Mouse (Mus musculus) neural tube, embryonic 10.5 days (tissue): Measurements from ENCODE around the gene Adamts9.

ENCODE experiments used
- DNase-seq: peaks from one replicate; pipeline ENCODE4 v3.0.0-alpha.2; 2017; ENCODE audit warnings: low spot score; ENCODE audit errors: extremely low spot score

Gene Adamts9

DNA sequence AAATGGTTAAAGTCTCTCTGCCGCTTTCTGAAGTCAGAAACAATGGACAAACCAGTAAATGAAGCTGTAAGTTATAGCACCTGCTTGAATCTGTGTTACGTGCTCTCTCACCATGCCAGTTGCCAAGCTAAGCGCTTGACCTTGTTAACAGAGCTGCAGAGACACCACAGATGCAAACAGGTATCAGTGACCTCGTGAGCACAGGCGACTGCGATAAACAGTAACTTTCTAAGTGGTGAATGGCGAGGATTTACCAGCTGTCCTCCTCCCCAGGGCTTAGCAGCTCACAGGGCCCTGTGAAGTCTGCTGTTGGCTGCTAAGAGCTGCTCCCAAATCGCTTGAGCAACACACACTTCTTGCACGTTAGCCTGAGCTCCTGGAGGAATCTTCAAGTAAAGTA, 80.7 kb downstream of the Adamts9 start:
- no peak for DNase-seq

DNA sequence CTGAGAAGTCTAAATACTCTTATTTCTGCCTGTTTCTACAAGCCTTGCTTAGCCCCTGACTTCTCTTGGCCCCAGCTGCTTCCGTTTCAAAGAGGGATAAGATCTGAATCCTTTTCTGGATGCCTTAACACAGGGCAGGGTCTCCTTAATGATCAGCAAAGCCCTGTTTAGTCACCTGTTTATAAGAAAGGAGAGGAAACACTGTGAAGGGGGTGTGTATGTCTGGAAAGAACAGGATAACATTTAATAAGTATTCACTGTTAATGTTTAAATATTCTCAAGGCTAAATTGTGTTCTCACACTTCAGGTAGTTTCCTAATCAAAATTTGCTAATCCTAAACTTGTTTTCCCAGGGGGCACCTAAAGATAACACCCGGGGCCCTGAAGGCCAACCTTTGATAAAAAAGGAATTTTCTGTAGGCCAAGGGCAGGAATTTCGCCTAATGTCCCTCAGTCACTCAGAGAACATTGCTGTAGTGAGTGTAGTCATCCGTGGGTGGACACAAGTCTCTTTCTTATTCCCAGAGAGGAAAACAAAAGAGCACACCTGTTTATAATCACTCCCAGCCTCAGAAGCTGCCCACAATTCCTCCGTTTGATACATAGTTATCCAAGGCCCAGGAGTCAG, 82.9 kb downstream of the Adamts9 start:
- no peak for DNase-seq

DNA sequence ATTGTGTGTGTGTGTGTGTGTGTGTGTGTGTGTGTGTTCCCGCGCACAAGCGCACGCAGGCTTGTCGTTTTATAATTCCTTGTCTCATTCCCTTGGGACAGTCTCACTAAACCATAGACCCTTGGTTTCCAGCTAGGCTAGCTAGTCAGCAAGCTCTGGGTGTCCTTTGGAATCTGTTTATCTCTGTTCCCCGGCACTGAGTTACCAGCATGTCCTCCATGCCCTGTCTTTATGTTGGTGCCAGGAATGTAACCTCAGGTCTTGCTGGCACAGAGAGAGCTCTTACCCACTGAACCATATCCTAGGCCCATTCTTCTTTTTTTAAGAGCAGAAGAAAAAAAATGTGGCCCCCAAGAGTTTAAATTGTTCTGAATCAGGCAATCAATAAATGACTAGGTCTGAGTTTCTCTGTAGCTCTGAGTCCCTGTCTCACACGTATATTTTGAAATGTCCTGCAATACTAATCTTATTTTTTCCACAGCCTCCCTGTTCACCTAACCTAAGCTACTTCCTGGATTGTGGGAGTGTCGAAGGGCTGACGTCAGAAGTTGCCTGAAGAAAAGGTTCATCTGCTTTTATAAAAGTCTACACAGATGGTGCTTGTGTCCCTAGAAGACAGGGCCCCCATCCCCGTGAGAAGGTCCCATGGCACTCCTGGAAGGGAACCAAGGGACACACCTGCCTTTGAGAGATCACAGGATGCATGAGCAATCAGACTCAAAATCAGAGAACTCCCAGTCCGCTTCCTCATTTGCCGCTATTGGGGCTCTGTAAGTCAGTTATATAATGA, 84.4 kb downstream of the Adamts9 start:
- no peak for DNase-seq

DNA sequence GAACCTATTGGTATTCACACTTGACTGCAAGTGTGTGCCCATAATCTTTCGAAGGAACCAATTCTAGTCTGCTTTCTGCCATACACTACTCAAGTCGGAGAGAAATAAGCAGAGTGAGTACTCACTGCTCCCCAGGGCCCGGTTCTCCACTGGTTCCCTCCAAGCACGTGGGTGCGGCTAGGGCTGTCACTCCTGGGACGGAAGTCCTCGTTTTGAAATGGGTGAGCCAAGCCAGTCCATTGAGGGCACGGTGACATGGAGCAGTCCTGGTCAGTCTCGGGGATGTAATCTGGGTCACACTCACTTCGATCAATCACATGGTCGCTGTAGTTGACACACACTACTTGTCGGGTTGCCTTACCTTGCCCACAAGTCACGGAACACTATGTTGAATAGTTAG, 85.5 kb downstream of the Adamts9 start:
- no peak for DNase-seq

DNA sequence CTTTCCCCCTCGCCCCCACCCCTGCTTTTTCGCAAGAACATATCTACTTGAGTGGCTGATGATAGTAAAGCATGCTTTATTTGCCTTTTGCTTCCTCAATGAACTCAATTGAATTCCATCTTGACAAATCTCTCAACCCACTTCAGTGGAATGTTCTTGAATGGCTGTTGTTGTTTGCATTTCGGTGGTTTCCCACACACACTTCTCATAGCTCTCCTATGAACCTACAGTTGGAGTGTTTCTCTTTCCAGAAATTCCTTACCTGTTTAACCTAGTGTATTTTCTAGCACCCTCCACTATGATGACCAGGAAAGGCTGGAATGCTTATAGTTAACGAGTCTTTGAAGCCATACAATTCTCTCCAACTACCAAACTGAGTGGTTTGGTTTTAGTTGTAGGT, 88.4 kb downstream of the Adamts9 start:
- DNase-seq = no peak

DNA sequence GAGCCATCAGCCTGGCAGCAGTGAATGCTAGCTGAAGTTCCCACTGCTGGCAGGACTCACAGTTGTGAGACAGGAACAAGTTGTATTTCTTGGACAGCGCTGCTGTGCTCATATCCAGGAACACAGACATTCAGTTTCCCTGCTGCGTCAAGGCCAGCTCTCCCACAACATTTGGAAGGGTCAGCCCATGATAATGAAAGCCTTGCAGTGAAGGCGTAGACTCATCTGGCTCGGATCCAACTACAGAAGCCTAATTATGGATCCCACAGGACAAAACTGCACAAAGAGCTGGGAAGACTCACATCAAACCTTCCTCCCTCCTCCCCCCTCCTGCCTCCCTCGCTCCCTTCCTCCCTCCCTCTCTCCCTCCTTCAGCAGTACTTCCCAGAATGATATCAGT, 93.0 kb downstream of the Adamts9 start:
- DNase-seq = no peak

DNA sequence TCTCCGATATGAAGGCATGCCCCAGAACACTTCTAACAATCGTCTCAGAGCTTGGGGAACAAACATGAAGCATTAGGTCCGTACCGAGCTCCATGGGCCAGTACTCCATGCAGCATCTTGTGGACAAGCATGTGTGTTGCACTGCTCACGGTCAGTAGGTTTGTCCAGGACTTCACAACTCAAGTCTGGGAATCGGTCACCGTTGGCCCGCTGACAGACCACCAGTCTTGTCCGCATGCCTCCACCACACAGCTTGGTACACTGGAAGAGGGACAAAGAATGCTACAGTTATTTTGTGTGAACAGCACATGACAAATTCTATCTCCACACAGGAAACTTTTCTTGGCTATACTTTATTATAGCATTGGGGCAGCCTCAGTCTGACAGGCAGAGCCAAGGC, 94.1 kb downstream of the Adamts9 start:
- no peak for DNase-seq

DNA sequence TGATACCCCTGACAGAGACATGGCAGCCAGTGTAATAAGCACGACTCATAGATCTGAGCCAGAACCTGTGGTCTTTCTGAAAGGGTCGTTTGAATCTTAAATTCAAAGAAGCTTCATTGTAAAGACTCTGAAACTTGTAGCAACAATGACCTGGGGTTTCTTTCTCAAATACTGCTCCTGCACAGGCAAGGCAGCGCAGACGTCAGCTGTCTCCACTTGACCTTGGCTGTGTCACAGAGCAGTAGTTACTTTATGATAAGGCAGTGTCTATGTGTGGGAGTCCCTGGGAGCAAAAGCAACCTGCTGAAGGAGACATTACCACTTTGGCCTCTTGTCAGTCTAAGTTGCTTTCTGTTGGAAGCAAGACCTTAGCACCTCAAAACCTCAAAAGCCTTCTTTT, 96.7 kb downstream of the Adamts9 start:
- DNase-seq = no peak

DNA sequence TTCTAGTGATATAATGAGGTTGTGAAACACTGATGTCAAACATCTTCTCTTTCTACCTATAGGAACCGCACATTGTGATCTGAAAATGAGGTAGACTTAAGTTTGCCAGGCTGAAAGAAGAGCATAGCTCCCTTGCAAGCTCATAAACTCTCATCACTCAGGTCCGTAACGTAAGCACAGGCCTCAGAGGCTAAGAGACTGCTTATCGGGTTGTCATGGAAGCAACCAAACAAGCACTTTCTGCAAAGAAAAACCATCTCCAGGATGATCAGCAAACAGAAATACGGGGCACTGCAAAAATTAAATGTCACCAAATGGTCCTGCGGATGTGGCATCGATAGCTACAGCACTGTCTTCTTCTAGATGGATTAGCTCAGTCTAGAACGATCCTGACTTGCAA, 97.4 kb downstream of the Adamts9 start:
- no peak for DNase-seq

DNA sequence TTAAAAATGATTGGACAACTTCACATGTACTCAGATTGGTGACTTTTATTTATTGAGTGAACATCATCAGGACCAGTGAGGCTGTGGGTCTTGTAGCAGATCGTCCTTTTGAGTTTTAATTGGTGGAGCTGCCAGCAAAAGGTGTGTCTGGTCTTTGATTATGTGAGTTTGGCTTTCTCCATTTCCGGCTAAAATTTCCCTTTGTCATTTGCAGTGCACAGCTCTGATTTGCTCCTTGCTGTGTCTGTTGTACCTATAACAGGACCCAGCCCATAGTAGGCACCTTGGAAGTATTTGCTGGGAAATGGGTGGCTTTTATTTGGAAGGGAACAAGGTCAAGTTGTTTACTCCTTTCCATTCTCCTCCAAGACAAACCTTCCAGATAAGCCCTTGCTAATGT, 99.8 kb downstream of the Adamts9 start:
- no peak for DNase-seq

DNA sequence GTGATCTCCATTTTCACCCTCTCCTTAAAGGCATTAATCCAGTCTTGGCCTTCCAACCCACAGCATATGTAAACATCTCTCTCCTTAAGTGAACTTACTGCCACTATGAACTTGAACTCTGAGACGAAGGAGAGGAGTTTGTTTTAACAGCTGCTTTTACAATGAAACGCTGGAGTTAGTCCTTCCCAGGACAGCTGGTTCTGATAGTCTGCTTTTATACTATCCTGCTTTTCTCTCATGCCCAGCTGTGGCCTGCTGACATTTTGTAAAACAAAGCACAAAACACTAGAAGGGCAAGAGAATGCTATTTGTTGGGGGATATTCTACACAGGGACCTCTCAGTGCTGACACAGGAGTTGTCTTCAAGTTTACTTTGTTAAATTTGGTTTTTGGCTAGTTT, 101.3 kb downstream of the Adamts9 start:
- DNase-seq = no peak

DNA sequence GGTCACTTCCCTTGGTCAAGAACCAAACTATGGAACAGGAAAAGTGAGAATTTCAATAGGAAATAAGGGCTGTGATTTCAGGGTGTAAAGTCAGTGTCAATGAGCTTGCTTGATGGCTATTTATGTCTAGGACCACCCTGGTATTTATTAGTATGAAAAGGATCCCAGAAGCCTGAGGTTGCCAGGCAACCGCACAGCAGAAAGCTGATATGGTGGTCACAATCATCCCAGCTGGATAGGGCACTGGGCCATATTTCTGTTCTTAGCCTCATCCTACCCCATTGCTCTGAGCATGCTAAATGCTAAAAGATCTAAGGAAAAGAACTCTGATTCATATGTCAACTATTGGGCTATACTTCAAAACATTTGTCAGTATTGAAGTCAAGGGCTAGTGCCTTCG, 112.2 kb downstream of the Adamts9 start:
- no peak for DNase-seq

DNA sequence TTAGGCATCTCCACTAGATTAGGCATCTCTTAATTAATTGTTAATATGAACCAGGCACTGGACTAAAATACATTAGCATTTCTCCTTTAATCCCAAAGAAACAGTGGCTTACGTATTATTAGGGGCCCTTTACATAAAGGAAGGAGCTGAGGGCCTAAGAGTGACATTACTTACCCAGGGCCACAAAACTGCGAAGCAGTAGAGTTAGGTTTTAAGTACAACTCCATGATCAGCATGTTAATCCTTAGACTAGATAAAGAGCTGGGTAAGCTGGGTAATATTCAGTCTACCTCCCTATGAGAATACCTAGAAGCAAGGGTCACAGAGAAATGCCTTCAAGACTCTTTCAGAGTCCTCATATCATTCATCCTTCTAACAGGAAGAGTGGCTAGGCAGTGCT, 114.1 kb downstream of the Adamts9 start:
- DNase-seq = no peak

DNA sequence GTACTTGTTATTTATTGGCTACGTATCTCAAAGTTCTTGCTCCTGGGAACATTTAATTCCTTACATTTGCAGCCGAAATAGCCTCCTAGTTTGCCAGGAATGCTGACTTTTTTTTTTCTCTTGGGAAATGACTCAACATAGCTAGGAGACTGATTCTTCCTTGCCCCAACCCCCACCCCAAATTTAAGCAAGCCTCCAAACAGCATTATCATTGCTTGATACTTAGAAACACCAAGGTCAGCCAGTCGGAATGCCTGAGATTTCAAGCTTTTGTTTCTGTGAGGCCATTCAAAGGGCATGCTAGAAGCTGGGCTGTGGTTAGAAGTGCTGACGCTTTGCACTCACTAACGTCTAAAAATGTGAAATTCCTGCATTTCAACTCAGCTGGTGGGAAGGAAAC, 115.9 kb downstream of the Adamts9 start:
- DNase-seq = no peak

DNA sequence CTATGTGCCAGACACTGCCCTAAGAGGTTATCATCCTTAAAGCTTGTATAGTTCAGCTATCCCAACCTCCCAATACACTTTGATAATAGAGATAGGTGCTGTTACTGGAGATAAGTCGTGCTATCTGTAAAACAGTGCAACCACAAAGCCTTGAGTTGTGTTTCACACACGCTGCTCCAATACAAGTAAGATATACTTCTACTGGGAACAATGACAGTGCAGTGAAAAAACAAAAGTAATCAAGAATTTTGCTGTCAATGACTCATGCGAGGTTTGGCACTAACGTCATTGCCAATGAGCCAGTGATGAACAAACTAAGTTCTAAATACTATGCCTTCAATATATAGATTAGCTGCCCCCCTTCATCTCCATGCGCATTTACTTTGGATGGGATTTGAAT, 116.7 kb downstream of the Adamts9 start:
- no peak for DNase-seq

DNA sequence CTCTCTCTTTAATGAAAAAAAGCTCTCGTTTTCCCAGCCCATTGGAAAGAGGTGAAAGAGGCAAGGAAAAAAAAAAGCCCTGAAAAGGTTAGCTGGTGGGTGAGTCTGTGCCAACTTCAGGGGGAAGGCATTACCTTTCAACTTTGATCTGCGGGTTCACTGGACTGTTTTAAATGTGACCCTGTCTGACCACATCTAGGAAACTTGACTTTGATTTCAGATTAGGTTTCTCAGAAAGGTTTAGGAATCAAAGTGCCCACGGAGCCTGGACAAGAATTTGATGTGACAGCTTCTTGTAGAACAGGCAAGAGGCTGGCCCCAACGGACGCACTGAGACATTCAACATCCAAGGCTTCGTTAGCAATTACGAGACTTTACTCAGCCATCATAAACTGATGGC, 119.3 kb downstream of the Adamts9 start:
- DNase-seq = no peak

DNA sequence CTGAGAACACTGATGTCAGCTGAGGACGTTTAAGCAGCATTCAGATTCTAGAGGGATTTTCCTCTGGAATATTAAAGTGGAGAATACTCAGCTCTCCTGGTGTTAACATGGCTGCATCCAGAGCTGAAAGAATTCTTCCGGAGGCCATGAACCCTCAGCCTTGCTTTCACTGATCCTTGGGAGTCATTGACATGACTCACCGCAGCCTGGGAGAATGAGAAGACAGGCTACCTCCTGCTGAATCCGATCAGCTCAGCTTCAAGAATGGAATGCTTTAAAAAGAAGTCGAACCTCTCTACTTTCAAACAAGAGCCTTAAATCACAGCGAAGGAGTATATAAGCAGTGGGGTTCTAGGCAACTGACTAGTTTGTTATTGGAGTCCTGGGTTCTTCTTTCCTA, 121.3 kb downstream of the Adamts9 start:
- DNase-seq = no peak

DNA sequence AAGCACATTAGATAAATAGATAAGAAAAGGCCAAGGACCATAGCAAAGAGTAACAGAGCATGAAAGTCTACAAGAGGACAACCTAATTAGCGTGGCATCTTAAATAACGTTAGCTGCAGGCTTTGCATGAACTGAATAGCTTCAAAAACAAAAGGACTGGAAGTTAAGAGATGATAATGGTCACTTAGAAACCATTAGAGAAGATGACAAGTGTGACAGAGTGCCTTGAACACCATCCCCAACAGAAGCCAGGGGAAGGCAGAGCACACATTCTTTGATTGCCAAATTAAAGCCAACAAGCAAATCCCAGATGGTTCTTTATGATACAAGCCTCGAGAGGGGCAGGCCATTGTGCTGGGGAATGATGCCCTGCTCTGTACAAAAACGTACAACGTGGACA, 121.7 kb downstream of the Adamts9 start:
- DNase-seq = no peak

DNA sequence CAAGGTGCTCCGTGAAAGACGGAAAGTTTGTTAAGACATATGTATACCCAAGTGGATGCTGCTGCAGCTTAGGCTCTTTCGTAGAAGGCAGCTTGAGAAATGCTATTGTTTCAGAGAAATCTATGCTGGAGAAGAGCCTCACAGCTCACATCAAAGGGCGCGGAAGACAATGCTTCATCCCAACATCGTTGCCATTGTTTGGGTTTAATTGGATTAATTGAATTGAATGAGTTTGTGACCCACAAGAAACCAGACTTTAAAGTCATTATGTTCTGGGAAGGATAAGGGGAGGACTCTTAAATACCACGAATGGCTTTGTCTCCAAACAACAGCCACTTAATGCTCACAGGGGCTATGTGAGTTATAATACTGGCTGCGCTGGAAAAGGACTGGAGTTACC, 125.6 kb downstream of the Adamts9 start:
- no peak for DNase-seq

DNA sequence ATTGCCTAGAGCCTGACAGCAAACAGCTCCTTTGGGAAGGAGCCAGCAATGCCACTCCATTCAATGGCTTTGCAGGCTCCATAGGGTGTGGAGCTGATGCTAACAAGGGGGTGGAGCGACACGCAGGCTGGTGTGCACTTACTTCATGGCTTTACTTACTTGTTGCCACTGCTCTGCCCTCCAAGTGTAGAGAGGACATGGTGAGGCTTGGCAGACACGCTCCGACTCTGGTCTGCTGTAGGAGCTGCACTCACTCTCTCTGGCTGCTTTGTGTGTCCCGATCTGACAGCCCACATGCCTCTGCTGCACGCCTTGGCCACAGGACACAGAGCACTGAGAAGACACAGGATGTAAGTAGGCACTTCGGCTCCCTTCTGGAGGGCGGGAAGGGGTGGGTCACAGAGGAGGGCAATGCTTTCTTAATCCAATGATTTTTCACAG, 127.0 kb downstream of the Adamts9 start, which contains the start of gene A730049H05Rik:
TSS of gene A730049H05Rik (plus strand) at position 168 of the 441 bp plus-strand sequence.
- no peak for DNase-seq

DNA sequence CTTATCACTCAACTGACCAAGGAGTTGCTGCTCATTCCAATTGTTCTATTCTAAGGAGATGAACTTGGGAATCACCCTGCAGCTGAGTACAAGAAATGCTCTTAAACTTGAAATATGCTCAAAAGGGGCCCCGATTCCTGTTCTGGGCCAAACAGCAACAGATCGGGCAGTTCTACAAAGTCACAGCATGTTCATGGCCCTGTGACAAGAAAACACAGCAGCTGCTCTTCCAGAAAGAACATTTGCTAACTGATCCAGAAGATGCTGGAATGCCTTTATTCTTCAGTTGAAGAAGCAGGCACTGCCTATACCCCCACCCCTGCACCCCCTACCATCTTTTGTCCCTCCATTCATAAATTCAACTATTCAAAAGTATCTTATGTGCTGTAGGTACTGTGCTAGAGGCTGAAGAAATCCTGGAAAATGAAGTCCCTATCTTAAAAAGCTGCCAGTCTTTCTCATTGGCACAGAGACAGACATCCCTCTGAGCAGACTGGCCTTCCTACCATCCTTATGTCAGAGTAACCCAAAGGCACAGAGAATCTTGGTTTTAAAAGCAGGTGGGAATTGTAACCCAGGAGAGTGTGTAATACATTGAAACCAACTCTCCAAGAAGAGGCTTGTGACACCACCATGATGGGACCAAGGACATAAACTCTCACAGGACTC, 130.5 kb downstream of the Adamts9 start:
- DNase-seq = no peak

DNA sequence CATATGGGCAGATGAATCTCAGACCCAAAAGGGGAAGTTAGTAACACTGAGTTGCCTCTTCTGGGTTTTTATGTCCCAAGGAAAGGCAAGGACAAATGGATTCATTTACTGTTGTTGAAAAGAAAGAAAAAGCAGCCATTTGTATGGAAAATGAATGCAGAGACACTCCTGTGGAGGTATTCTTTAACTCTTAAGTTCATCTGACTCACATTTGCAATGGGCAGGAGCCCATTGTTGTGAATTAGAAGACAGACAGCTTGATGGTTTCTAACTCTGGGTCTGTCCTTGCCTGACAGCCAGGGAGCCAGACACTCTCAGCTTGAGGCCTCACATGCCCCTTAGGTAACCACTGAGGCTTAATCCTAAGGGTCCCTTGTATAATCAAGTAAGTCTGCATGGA, 131.7 kb downstream of the Adamts9 start:
- DNase-seq = no peak

DNA sequence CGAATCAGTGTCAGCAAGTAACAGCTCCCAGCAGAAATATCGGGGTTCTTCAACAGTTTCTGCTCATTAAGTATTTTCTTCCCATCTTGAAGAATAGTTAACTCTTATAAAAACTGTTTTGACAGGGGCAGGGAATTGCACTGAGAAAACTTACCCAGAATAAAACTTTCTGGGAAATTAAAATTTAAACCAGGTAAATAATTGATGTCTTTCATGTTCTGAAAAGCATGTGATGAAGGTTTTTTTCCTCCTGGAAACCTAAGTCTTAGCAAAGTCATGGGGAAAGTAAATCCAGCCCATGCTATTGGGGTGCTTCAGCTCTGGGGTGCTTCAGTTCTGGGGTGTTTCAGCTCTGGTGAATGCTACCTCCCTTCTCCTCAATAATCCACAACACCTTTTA, 132.7 kb downstream of the Adamts9 start:
- DNase-seq = no peak
